Mouse (Mus musculus) ES-E14 (cell line): ENCODE measurements at regions not wholly inside any gene's neighbourhood (a gene's known extent, or its start where the extent isn't known, plus 50 kb on each side); places are given as distances from the start of the nearest gene placed in this dataset.

Experiments used
- CHD2 ChIP-seq: IDR thresholded peaks from 2 replicates; pipeline ENCODE4 v1.6.1; 2014; ENCODE audit warnings: mild to moderate bottlenecking, low read depth, low read length, inconsistent platforms
- HCFC1 ChIP-seq: IDR thresholded peaks from 2 replicates; pipeline ENCODE4 v1.6.1; 2012; ENCODE audit warnings: low read length, inconsistent platforms, borderline replicate concordance; ENCODE audit not compliant: insufficient read depth
- ZNF384 ChIP-seq: IDR thresholded peaks from 2 replicates; pipeline ENCODE4 v1.6.1; 2012; ENCODE audit warnings: low read depth, low read length, inconsistent platforms

GRCm38 (mm10) chr3:70384235-70384634, 376.8 kb downstream of the Otol1 start:
- no peak for TF ChIP-seq CHD2
- no peak for TF ChIP-seq HCFC1
- no peak for TF ChIP-seq ZNF384
